Mouse (Mus musculus) CD4-positive, CD25-positive, alpha-beta regulatory T cell (primary cell): ENCODE data around the gene Gabra4. TPM values are rescaled to one million over a fixed set of nuclear protein-coding genes. Genes with fewer than 3 reads are reported as not detected.

Experiments
- polyA plus RNA-seq: library from polyadenylated mRNA; unstranded; fragments of 100-300 nt; shearing (Covaris generic); gene quantifications from one replicate; pipeline ENCODE4 v1.2.1, GENCODE M21; 2017

The Gabra4 gene
- polyA plus RNA-seq: not detected

DNA sequence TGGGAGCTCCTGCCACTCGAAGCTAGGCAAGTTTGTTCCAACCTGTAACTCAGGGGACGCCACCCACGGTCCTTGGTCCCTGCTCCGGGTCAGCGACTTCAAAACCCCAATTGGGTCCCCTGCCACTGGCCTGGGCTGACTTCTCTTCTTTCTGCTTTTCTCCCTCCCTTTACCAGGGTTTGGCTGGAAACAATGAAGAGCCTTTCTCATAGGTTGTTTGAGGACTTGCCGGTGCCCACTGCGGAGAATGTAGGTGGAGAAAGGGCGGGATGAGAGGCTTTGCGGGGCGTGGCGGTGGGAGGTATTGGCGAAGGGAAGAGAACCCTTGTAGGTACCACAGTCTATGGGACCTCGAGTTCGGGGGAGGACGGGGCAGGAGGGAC is at the start of gene Gabra4:
Gene Gabra4 (minus strand): TSS at position 194 of the 383 bp plus-strand sequence.

DNA sequence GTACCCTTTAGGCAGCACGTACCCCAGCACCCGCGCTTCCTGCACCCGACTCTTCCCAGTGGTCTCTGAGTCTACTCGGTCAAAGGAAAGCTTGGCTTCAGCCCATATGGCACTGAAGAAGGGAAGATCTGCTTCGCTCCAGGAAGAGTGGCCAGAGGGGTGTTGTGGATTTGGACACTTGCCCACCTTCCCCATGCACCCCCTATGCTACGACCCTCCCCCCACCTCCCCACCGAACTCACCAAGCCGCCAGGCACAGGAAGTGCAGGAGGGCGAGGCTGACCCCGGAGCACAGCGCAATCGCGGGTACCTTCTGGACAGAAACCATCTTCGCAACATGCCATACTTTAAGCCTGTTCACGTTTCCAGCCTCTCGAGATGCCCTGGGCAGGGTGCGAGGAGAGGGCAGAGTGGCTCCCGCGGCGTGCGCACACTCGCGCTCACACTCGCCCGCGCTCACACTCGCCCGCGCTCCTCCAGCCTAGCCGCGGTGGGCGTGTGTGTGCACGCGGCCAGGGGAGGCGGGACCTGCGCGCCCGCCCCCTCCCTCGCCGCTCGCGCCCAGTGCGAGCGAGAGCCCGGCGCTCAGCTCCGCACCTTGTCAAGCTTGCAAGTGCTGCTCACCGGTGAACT is 510 bp downstream of the Gabra4 start, which contains the start of gene Gabrb1:
Gene Gabrb1 (plus strand): TSS at position 632 of the 633 bp plus-strand sequence.

DNA sequence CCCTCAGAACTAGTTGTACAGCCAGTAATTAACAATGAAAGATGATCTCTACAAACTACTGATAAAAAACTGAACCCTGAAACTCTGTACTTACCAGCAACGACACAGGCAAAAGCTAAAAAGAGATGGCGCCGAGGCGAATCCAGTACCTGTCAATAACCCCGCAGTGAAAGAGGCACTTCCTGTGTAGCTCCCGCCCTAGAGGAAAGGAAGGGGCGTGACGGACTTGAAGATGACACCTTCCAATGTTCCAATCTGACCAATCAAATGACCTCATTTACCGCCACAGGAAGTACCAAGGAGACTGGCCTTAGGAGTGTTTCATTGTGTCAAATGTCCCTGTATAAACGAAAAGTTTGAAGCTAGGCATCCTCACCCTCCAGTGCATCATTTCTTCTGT is 110.0 kb downstream of the Gabra4 start, which contains the start of gene Cox7b2:
Gene Cox7b2 (minus strand): TSS at position 127 of the 400 bp plus-strand sequence.

Other genes with a start within 250 kb of the Gabra4 start
- not detected for gene Cox7b2, start 110.1 kb downstream of the Gabra4 start, polyA plus RNA-seq
- 0.11 TPM for gene Gabrb1, start 195 bp downstream of the Gabra4 start, polyA plus RNA-seq